Mouse (Mus musculus) stomach, adult 2 months (tissue): ENCODE results near the gene Gm14525. TPM values are rescaled to one million over a fixed set of nuclear protein-coding genes. Genes with fewer than 3 reads are reported as not detected.

Experiments used
- polyA plus RNA-seq: library from polyadenylated mRNA; depleted of rRNA; stranded (reverse); fragments of >200 nt; gene quantifications from 2 replicates; pipeline ENCODE4 v1.2.3, GENCODE M21; 2012; rRNA removed

Gm14525 gene
- not detected in 2 replicates for polyA plus RNA-seq

DNA sequence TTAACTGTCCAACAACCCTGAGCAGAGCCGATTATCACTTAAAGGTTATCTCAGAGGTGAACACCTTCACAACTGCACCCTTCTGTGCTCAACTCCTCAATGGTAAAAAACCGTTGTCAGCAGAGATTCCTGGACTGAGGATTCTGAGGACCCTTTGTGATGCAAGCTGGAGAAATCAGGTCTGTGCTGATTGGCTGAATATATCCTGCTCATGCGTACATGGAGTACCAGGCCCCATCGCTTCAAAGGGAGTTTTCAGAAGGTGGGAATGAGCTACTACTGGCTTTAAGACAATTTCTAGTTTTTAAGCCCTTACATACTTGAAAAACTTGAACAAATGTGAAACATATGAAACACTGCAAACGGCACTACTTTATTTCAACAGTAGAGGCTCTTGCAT is at the start of gene Gm14525:
Gene Gm14525, minus strand, starts transcription at position 101 of the 400 bp plus-strand sequence.

Other genes with a start within 250 kb of the Gm14525 start
- not detected in 2 replicates for gene Slx, start 157.1 kb downstream of the Gm14525 start, polyA plus RNA-seq
- not detected in 2 replicates for gene Gm6121, start 233.1 kb upstream of the Gm14525 start, polyA plus RNA-seq